Mouse (Mus musculus) frontal cortex, postnatal 14 days (tissue): ENCODE data around the gene Enah.

Experiments
- DNase-seq, 2 experiments: peaks; one replicate each; pipeline ENCODE4 v3.0.0; 2022; ENCODE audit warnings: low spot score in 2 of 2

Gene Enah

DNA sequence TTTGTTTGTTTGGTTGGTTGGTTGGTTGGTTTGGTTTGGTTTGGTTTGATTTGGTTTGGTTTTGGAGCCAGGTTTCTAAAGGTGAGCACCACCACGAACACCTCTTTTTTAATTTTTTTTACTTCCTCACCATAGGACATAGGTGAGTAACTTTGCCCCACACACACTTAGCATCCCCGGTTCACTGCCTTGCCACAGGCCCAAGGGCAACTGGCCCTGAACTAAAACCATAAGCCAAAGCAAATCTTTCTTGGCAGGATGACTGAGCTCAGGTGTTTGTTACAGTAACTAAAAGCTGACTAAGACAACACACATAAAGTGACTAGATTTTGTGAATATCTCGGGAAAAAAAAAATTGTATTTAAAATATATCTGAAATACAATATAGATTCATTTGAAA, 172.4 kb downstream of the Enah start:
- no peak for DNase-seq
